Mouse (Mus musculus) ES-E14 (cell line): ENCODE data around the gene Map4k1. TPM values are rescaled to one million over a fixed set of nuclear protein-coding genes. Genes with fewer than 3 reads are reported as not detected.
A peak's percentile ranks its signal among the peaks of the same experiment; 100 is the strongest.

Experiments used
- DNase-seq: peaks from one replicate; pipeline ENCODE4 v3.0.0-alpha.2; 2013; ENCODE audit warnings: low read depth, low spot score
- H3K27ac ChIP-seq: 2 replicates; pipeline ENCODE4 v1.5.1; 2012; ENCODE audit warnings: low read depth, mild to moderate bottlenecking, low read length, moderate library complexity, mixed read lengths; ENCODE audit not compliant: poor library complexity, insufficient read depth, severe bottlenecking
- H3K36me3 ChIP-seq: 2 replicates; pipeline ENCODE4 v1.6.1; 2012; ENCODE audit warnings: mild to moderate bottlenecking, low read length, moderate library complexity, mixed read lengths; ENCODE audit not compliant: control insufficient read depth, poor library complexity, insufficient read depth, severe bottlenecking
- H3K4me1 ChIP-seq, 2 experiments: fragments of 150-350 bp in 1 of 2; sonication (generic) in 1 of 2; 2 replicates each; pipeline ENCODE4 v1.6.1; 2012; ENCODE audit warnings: low read length in 2 of 2, mild to moderate bottlenecking in 1 of 2, mixed read lengths in 1 of 2; ENCODE audit not compliant: control insufficient read depth in 2 of 2, insufficient read depth in 2 of 2, poor library complexity in 1 of 2
- H3K4me3 ChIP-seq, 2 experiments: fragments of 150-350 bp in 1 of 2; sonication (generic) in 1 of 2; 2 replicates each; pipeline ENCODE4 v1.5.1; 2012; ENCODE audit warnings: low read length in 2 of 2, low read depth in 1 of 2, mild to moderate bottlenecking in 1 of 2, mixed read lengths in 1 of 2; ENCODE audit not compliant: insufficient read depth in 1 of 2, poor library complexity in 1 of 2, severe bottlenecking in 1 of 2
- H3K9ac ChIP-seq: 2 replicates; pipeline ENCODE4 v1.6.1; 2012; ENCODE audit warnings: low read depth, mild to moderate bottlenecking, low read length, mixed read lengths; ENCODE audit not compliant: poor library complexity, insufficient read depth, severe bottlenecking
- H3K9me3 ChIP-seq: fragments of 150-350 bp; sonication (generic); 2 replicates; pipeline ENCODE4 v1.6.1; 2012; ENCODE audit warnings: low read depth, mild to moderate bottlenecking, low read length; ENCODE audit not compliant: control insufficient read depth, insufficient read depth
- CHD2 ChIP-seq: IDR thresholded peaks from 2 replicates; pipeline ENCODE4 v1.6.1; 2014; ENCODE audit warnings: mild to moderate bottlenecking, low read depth, low read length, inconsistent platforms
- HCFC1 ChIP-seq: IDR thresholded peaks from 2 replicates; pipeline ENCODE4 v1.6.1; 2012; ENCODE audit warnings: low read length, inconsistent platforms, borderline replicate concordance; ENCODE audit not compliant: insufficient read depth
- MAFK ChIP-seq: IDR thresholded peaks from 2 replicates; pipeline ENCODE4 v1.6.1; 2014; ENCODE audit warnings: mild to moderate bottlenecking, low read depth, low read length, inconsistent platforms; ENCODE audit not compliant: insufficient read depth
- ZC3H11A ChIP-seq: IDR thresholded peaks from 2 replicates; pipeline ENCODE4 v1.6.1; 2012; ENCODE audit warnings: low read depth, mild to moderate bottlenecking, inconsistent platforms, low read length, borderline replicate concordance
- ZNF384 ChIP-seq: IDR thresholded peaks from 2 replicates; pipeline ENCODE4 v1.6.1; 2012; ENCODE audit warnings: low read depth, low read length, inconsistent platforms
- in situ Hi-C, 2 experiments: fragments of 600-800 bp; cut with MboI; formaldehyde crosslinking; loops; one replicate each; pipeline ENCODE4 v1.15.1; 2025; ENCODE audit warnings: low sequenced_read_pairs in 2 of 2, inconsistent platforms in 1 of 2; ENCODE audit not compliant: unreplicated experiment in 2 of 2
- total RNA-seq: library from RNA; depleted of rRNA; stranded (reverse); fragments of 300-350 nt; gene quantifications from 2 replicates; pipeline ENCODE4 v1.2.3, GENCODE M21; 2012; rRNA removed

Gene Map4k1
- total RNA-seq, 1 experiment = 14.8 TPM

GRCm38 (mm10) chr7:29048615-29049014 is 66.8 kb downstream of the Map4k1 start:
- H3K36me3 ChIP-seq = no peaks in the 10 kb centered on the region
- TF ChIP-seq HCFC1 = no peak
- no peak for TF ChIP-seq MAFK
- no peak for TF ChIP-seq ZC3H11A
- TF ChIP-seq ZNF384 = no peak
- in situ Hi-C loops = no loop called here
- no peak for DNase-seq
- H3K27ac ChIP-seq = no peak overlapping the region
- H3K4me1 ChIP-seq = peaks cover 5 to 22% of the 10 kb centered on the region in 2 experiments; a peak in 3 of 4 replicates
- no peak overlapping the region for H3K9ac ChIP-seq
- H3K4me3 ChIP-seq = no peak overlapping the region
- H3K9me3 ChIP-seq = no peaks in the 10 kb centered on the region

DNA sequence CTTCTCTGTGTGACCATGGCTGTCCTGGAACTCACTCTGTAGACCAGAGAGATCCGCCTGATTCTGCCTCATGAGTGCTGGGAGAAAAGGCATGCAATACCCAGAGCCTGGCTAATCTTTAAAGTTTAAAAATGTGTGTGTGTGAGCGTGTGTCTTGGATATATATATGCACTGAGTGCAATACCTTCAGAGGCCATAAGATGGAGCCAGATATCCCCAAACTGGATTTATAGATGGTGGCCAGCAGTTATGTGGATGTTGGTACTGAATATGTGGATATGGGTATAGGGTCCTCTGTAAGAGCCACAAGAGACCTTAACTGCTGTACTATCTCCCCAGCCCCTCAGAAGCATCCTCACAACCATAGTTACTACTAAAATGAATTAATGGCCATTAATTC is 68.9 kb downstream of the Map4k1 start:
- TF ChIP-seq ZNF384 (no peak), HCFC1 (no peak), ZC3H11A (peak; percentile 76; the same call in 1 of the 2 replicates)
- Histone ChIP-seq H3K9ac (no peak overlapping the region), H3K27ac (no peak overlapping the region), H3K36me3 (no peaks in the 10 kb centered on the region), H3K4me1 (peaks cover 0 to 11% of the 10 kb centered on the region in 2 experiments; a peak in 2 of 4 replicates), H3K4me3 (no peak overlapping the region), H3K9me3 (no peaks in the 10 kb centered on the region)
- no peak for DNase-seq
- in situ Hi-C loops = no loop called here

GRCm38 (mm10) chr7:29052821-29053220 is 71.0 kb downstream of the Map4k1 start:
- H3K9ac ChIP-seq = no peak overlapping the region
- H3K27ac ChIP-seq = no peak overlapping the region
- H3K4me3 ChIP-seq = peak overlapping the region; percentile 47 to 56
- no peak for DNase-seq
- no peaks in the 10 kb centered on the region for H3K9me3 ChIP-seq
- in situ Hi-C loops = no loop called here
- TF ChIP-seq CHD2 (no peak), HCFC1 (no peak), ZNF384 (no peak), ZC3H11A (no peak), MAFK (no peak)
- H3K4me1 ChIP-seq = peaks cover 0 to 7% of the 10 kb centered on the region in 2 experiments; a peak in 2 of 4 replicates
- no peaks in the 10 kb centered on the region for H3K36me3 ChIP-seq

Other genes starting within 250 kb of the Map4k1 start
- gene Mrps12, start 240.2 kb upstream of the Map4k1 start, total RNA-seq = 102 and 105 TPM in 2 replicates
- gene Sars2, start 240.1 kb upstream of the Map4k1 start, total RNA-seq = 25.2 and 27.9 TPM in 2 replicates
- gene Ccer2, start 225.9 kb upstream of the Map4k1 start, total RNA-seq = not detected in 2 replicates
- 11.7 and 14.8 TPM in 2 replicates for gene Sirt2, start 215.3 kb upstream of the Map4k1 start, total RNA-seq
- 17.7 and 20.1 TPM in 2 replicates for gene Nfkbib, start 214.5 kb upstream of the Map4k1 start, total RNA-seq
- gene Rinl, start 193.1 kb upstream of the Map4k1 start, total RNA-seq = 17.2 and 18.9 TPM in 2 replicates
- 464 and 530 TPM in 2 replicates for gene Hnrnpl, start 173.5 kb upstream of the Map4k1 start, total RNA-seq
- 64.1 and 75.6 TPM in 2 replicates for gene Ech1, start 156.8 kb upstream of the Map4k1 start, total RNA-seq
- 5.5 and 9.6 TPM in 2 replicates for gene Lgals4, start 148.2 kb upstream of the Map4k1 start, total RNA-seq
- gene Lgals7, start 118.2 kb upstream of the Map4k1 start, total RNA-seq = 0.42 and 0.89 TPM in 2 replicates
- 2.0 and 2.1 TPM in 2 replicates for gene Capn12, start 100.6 kb upstream of the Map4k1 start, total RNA-seq
- 566 and 627 TPM in 2 replicates for gene Actn4, start 19.7 kb upstream of the Map4k1 start, total RNA-seq
- gene Eif3k, start 186 bp upstream of the Map4k1 start, total RNA-seq = 474 and 500 TPM in 2 replicates
- 5.1 and 8.5 TPM in 2 replicates for gene Ryr1, start 143.1 kb downstream of the Map4k1 start, total RNA-seq
- gene Rasgrp4, start 152.8 kb downstream of the Map4k1 start, total RNA-seq = 5.6 and 5.9 TPM in 2 replicates
- 20.8 and 42.5 TPM in 2 replicates for gene Fam98c, start 174.2 kb downstream of the Map4k1 start, total RNA-seq
- gene Ggn, start 188.2 kb downstream of the Map4k1 start, total RNA-seq = 0.67 and 1.2 TPM in 2 replicates
- 5.1 and 6.2 TPM in 2 replicates for gene Spred3, start 188.4 kb downstream of the Map4k1 start, total RNA-seq
- 209 and 211 TPM in 2 replicates for gene Psmd8, start 198.7 kb downstream of the Map4k1 start, total RNA-seq
- 2.1 and 2.9 TPM in 2 replicates for gene Catsperg1, start 232.0 kb downstream of the Map4k1 start, total RNA-seq